Mouse (Mus musculus) gastrocnemius, adult 2 months (tissue): ENCODE results near the gene Schip1. TPM values are rescaled to one million over a fixed set of nuclear protein-coding genes. Genes with fewer than 3 reads are reported as not detected.

Experiments used
- DNase-seq: peaks from one replicate; pipeline ENCODE4 v3.0.0; 2022
- H3K27ac ChIP-seq: fragments of 200-600 bp; 2 replicates; pipeline ENCODE4 v1.8.1; 2022; ENCODE audit warnings: mild to moderate bottlenecking
- H3K4me3 ChIP-seq: fragments of 200-600 bp; 2 replicates; pipeline ENCODE4 v1.8.1; 2022; ENCODE audit warnings: mild to moderate bottlenecking, moderate library complexity
- CTCF ChIP-seq: fragments of 200-600 bp; IDR thresholded peaks from 2 replicates; pipeline ENCODE4 v1.8.1; 2022; ENCODE audit warnings: antibody characterized with exemption, mild to moderate bottlenecking, moderate library complexity
- intact Hi-C: fragments of 180-260 bp; cut with DNase I; formaldehyde crosslinking; loops from one replicate; pipeline ENCODE4 v1.15.1; 2025
- total RNA-seq, 2 experiments: library from RNA; stranded (reverse); gene quantifications; 2 replicates each; pipeline ENCODE4 v1.2.3; 2021

Gene Schip1
- total RNA-seq, 2 experiments from 2014 or later, result 124 to 144 TPM

DNA sequence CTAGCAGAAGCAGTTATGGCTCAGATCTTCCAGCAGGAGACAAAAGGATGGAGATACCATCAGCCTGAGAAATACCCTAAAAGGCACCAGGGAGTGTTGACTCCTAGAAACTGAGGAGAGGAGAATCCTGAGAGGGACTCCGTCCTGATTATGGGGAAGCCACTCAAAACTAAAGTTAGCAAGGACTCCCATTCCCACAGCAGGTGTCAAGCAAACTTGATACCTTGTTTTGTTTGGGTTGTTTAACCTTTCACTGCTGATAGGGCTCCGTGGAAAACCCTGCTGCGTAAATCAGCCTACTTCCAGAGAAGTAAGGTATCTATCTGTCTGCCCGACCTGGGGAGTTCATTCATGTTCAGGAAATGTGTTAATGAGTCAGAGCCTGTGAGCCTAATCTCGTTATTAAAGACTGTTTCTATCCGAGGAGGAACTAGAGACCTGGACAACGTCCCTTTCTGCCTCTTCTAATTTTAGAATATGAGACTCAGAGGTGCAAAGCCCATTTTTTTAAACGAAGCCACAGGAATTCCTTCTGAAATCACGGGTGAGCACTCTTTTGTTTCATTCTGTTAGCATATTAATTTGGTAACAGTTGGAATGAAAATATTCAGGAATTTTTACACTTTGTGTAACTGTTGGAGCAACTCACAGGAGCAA, 593.1 kb downstream of the Schip1 start:
- TF ChIP-seq CTCF, result no peak
- intact Hi-C loops, result no loop called here
- Histone ChIP-seq H3K4me3 (peak overlapping the region; percentile 52), H3K27ac (peak overlapping the region; percentile 70)
- DNase-seq, result no peak

DNA sequence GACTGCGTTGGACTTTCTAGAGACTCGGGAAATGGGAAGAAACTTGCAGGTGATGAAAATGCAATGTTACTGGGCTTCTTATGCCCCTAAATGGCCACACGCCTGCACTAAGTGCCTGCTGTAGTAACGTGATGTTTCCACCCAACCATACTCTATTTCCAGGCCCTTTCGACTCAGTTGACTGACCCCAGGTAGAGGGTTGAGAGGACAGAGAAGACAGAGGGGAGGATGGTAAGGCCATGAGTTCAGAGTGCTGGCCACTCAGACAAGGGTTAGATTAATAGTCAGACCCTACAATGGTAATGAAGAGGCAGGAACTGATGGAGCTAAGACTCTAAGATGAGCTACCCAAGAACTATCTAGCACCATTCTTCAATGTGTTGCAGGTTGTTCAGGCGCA, 595.4 kb downstream of the Schip1 start:
- no peak for TF ChIP-seq CTCF
- DNase-seq, result no peak
- Histone ChIP-seq H3K27ac (no peak overlapping the region), H3K4me3 (no peak overlapping the region)
- intact Hi-C loops, result no loop called here

DNA sequence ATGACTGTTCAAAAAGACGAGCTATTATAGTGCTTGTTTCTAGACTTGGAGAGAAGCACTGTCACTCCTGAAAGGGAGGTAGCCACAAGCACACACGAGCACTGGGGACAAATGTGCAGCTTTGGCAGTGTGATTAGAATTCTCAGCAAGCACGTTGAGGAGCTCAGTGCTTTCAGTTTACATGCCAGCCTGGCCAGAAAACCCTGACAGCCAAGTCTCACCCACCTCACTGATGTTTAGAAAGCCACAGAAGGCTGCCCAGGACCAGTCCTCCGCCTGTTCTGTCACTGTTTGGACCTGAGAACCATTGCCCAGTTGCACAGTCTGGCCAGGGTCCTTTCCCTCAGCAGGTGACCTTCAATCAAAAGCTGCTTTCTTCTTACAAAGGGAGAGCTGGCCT, 595.9 kb downstream of the Schip1 start:
- TF ChIP-seq CTCF, result no peak
- intact Hi-C loops, result no loop called here
- H3K27ac ChIP-seq, result no peak overlapping the region
- no peak overlapping the region for H3K4me3 ChIP-seq
- DNase-seq, result no peak

DNA sequence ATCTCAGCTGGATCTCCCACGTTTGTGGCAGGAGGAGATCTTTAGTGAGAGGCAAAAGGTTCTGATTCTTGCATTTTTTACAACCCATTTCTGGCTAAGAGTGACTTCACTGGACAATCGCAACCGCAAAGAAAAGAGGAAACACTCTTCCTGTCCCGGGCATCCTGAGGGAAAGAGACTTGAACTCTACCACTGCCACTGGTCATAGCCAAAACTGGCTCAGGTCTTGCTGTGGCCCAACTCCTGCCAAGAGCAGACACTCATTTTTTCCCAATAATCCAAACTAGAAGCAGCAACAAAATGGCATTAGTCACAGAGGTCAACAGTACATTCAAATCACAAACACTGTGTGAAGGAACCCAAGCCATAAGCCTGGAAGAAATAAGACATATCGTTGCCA, 597.8 kb downstream of the Schip1 start:
- no peak for TF ChIP-seq CTCF

DNA sequence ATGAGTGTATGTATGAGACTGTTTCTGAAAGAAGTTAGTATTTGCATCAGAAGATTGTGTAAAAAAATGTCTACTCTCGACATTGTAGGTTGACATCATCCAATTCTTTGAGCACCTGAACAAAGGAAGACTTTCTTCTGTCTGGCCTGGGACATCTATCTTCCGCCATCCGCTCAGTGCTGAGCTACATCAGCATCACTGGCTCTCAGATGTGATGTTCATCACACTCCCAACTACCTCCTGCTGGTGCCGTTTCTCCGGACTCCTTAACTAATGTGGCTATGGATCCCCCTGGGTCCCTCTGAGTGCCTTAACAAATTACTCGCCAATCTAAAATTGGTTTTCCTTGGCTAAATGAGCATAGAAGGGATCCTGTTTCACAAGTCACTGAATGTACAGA, 599.7 kb downstream of the Schip1 start:
- DNase-seq, result no peak

More for the DNA sequence above, 597.8 kb downstream of the Schip1 start:
- Histone ChIP-seq H3K27ac (no peak overlapping the region), H3K4me3 (no peak overlapping the region)
- DNase-seq, result no peak
- intact Hi-C loops, result no loop called here

DNA sequence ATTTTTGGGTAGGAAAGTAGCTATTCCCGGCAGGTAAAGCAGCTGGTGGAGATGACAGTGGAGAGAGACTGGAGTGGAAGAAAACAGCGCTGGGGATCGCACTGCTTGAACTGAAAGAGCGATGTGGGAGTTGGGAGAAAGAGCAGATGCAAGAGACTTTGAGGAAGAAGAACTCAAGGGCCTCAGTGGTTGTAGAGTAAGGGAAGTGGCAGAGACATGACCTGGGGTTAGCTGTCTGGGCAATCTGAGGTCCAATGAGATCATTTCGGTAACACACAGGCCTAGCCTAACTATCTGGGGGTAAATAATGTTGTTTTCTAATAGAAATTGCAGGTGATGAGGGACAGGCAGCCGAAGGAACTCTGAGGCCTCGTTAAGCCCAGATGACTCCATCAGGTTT, 601.8 kb downstream of the Schip1 start:
- no peak overlapping the region for H3K4me3 ChIP-seq
- TF ChIP-seq CTCF, result no peak
- intact Hi-C loops, result no loop called here
- DNase-seq, result no peak
- H3K27ac ChIP-seq, result no peak overlapping the region

More for the DNA sequence above, 599.7 kb downstream of the Schip1 start:
- intact Hi-C loops, result no loop called here
- no peak overlapping the region for H3K4me3 ChIP-seq
- H3K27ac ChIP-seq, result no peak overlapping the region
- TF ChIP-seq CTCF, result no peak

DNA sequence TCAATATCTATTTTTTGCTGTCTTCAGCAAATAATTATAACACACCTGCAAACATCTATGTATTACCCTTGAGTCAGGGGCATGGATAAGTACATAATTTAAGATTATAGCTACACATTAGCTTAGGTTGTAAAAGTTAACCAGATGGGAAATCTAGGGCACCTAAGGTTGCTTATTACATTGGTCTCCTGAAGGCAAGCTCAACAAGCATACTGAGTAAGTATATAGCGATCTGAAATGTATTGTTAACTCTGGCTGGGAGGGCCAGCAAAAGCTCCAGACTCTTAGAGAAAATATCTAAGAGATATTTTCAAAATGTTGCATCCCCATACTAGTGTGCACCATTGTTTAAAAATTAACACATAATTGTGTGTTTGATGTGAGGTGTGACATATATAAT, 603.2 kb downstream of the Schip1 start:
- intact Hi-C loops, result no loop called here
- H3K4me3 ChIP-seq, result no peak overlapping the region
- DNase-seq, result no peak
- no peak for TF ChIP-seq CTCF
- H3K27ac ChIP-seq, result no peak overlapping the region

DNA sequence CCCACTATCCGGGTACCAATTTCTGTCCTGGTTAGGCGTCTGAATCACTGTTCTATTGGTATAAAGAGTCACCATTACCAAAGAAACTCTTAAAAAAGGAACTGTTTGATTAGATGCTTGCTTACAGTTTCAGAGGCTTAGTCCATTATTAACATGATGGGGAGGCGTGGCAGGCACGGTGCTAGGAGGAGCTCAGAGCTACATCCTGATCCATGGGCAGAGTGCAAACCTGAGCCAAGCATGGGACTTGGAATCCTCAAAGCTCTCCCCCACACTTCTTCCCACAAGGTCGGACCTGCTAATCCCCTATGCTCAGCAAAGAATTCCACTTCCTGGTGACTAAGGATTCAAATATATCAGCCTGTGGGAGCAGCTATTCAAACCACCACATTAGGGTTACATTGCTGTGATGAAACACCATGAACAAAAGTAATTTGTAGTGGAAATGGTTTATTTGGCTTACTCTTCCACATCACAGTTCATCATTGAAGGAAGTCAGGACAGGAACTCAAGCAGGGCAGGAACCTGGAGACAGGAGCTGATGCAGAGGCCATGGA, 604.9 kb downstream of the Schip1 start:
- intact Hi-C loops, result no loop called here
- DNase-seq, result no peak
- no peak for TF ChIP-seq CTCF
- H3K4me3 ChIP-seq, result no peak overlapping the region
- H3K27ac ChIP-seq, result no peak overlapping the region

DNA sequence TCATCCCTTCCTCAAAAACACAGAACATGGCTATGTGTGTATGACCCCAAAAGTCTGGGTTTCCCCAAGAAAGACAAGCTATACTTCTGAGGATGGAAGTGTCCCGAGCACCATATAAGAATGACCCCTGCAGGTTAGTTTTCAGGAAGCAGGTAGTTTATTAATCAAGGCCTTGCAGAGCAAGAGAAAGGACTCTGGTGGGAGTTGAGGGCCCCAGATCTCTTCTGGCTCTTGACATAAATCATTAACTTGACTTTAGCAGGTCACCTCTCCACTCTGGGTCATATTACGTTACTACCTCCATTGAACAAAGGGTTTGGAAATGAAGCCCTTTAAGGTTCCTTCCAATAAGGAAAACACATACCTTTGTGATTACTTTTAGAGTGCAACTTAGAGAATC, 610.1 kb downstream of the Schip1 start:
- H3K4me3 ChIP-seq, result no peak overlapping the region
- intact Hi-C loops, result no loop called here
- DNase-seq, result no peak
- peak overlapping the region; percentile 80; the same call in 1 of the 2 replicates for H3K27ac ChIP-seq
- TF ChIP-seq CTCF, result no peak

DNA sequence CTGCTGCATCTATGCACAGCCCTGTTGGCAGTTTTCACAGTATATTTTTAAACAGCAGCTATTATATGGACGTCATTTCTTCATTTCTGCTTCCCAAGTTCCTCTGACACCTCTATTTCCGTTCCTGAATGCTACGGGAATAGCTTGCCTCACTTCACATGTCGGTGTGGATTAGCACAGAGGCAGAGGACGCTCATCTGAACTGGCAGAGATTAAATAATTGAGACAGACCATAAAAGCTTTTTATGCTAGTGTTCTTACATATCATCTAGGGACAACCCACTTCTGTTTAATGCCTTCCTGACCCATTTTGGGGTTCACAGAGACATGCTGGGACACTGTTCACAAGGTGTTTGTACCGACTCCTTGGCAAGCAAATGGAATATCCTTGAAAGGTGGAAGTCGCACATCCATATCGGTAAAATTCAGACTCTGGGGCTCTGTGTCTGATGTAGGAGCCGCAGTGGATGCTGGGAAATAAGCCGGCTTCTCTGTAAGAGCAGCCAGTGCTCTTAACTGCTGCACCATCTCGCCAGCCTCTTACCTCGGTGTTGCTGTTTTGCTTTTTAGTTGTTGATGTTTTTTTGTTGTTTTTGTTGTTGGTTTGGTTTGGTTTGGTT, 610.7 kb downstream of the Schip1 start:
- no peak for DNase-seq
- intact Hi-C loops, result no loop called here
- Histone ChIP-seq H3K27ac (peak overlapping the region; percentile 80), H3K4me3 (no peak overlapping the region)
- TF ChIP-seq CTCF, result no peak

Other genes starting within 250 kb of the Schip1 start
- not detected for gene Iqcj, start 172.6 kb upstream of the Schip1 start, total RNA-seq
- not detected for gene Iqschfp, start 172.6 kb upstream of the Schip1 start, total RNA-seq